Mouse (Mus musculus) kidney, embryonic 16.5 days (tissue): ENCODE measurements around the gene Olfr862. TPM values are rescaled to one million over a fixed set of nuclear protein-coding genes. Genes with fewer than 3 reads are reported as not detected.

Experiments used
- ATAC-seq: fragments of 200-750 bp; cut with Nextera tagmentation; 2 replicates; pipeline ENCODE4 v1.8.0; 2017; ENCODE audit warnings: moderate TSS enrichment; ENCODE audit not compliant: low FRiP score, low TSS enrichment
- H3K27ac ChIP-seq: fragments of 300-500 bp; sonication (generic); 2 replicates; pipeline ENCODE4 v1.5.1; 2014; ENCODE audit warnings: low read length
- H3K27me3 ChIP-seq: fragments of 300-500 bp; sonication (generic); 2 replicates; pipeline ENCODE4 v1.6.1; 2014; ENCODE audit warnings: low read length, control low read depth, mixed read lengths; ENCODE audit not compliant: insufficient read depth
- H3K36me3 ChIP-seq: fragments of 300-500 bp; sonication (generic); 2 replicates; pipeline ENCODE4 v1.6.1; 2014; ENCODE audit warnings: low read length, control low read depth, mixed read lengths; ENCODE audit not compliant: insufficient read depth
- H3K4me1 ChIP-seq: fragments of 300-500 bp; sonication (generic); 2 replicates; pipeline ENCODE4 v1.6.1; 2014; ENCODE audit warnings: low read length, control low read depth, mixed read lengths; ENCODE audit not compliant: insufficient read depth
- H3K4me2 ChIP-seq: fragments of 300-500 bp; sonication (generic); replicated peaks from 2 replicates; pipeline ENCODE4 v1.6.1; 2014; ENCODE audit warnings: low read depth, low read length
- H3K4me3 ChIP-seq: fragments of 300-500 bp; sonication (generic); 2 replicates; pipeline ENCODE4 v1.5.1; 2014; ENCODE audit warnings: mild to moderate bottlenecking, low read length
- H3K9ac ChIP-seq: fragments of 300-500 bp; sonication (generic); replicated peaks from 2 replicates; pipeline ENCODE4 v1.6.1; 2014; ENCODE audit warnings: low read length
- H3K9me3 ChIP-seq: fragments of 300-500 bp; sonication (generic); 2 replicates; pipeline ENCODE4 v1.6.1; 2016; ENCODE audit warnings: low read length, control low read depth
- WGBS: fragments of 180-500 bp; shearing (Covaris S2); extraction: QIAGEN DNeasy Blood & Tissue Kit; methylation state at CpG from one replicate; pipeline ENCODE4 v1.1.7; 2014; 5-methylcytosine and 5-hydroxymethylcytosine counted together
- polyA plus RNA-seq: library from polyadenylated mRNA; unstranded; fragments of >200 nt; fragmentation: Nextera tagmentation; extraction: Ambion mirVana; gene quantifications from 2 replicates; pipeline ENCODE4 v1.2.1, GENCODE M21; 2015

The Olfr862 gene
- not detected in 2 replicates for polyA plus RNA-seq

GRCm38 (mm10) chr9:19887904-19888303, at the start of gene Olfr862:
Gene Olfr862, minus strand, starts transcription at chr9:19888004.
- H3K4me3 ChIP-seq: no peak within 1 kb of the TSS
- H3K27ac ChIP-seq: no peak within 1 kb of the TSS
- H3K9ac ChIP-seq: no peak within 1 kb of the TSS
- no peaks in the 10 kb centered on the region for H3K4me1 ChIP-seq
- peaks cover 6% of the 10 kb centered on the region; the same call in 1 of the 2 replicates for H3K9me3 ChIP-seq
- no peaks in the 10 kb centered on the region for H3K36me3 ChIP-seq
- ATAC-seq: no peak
- no peak within 1 kb of the TSS for H3K4me2 ChIP-seq
- H3K27me3 ChIP-seq: no peaks in the 10 kb centered on the region

- WGBS: 88% methylated on average over 2 of the region's 2 CpGs
- H3K4me3 ChIP-seq: no peak within 1 kb of the TSS
- no peaks in the 10 kb centered on the region for H3K27me3 ChIP-seq
- ATAC-seq: no peak
- H3K9ac ChIP-seq: no peak within 1 kb of the TSS
- H3K4me1 ChIP-seq: no peaks in the 10 kb centered on the region
- H3K9me3 ChIP-seq: no peaks in the 10 kb centered on the region
- H3K4me2 ChIP-seq: no peak within 1 kb of the TSS
- H3K27ac ChIP-seq: no peak within 1 kb of the TSS
- no peaks in the 10 kb centered on the region for H3K36me3 ChIP-seq
These were observed 28.8 kb upstream of the Olfr862 start, which contains the start of gene Olfr77 for GRCm38 (mm10) chr9:19916565-19916964. Gene Olfr77, plus strand, starts transcription at chr9:19916865.

GRCm38 (mm10) chr9:19911170-19911569, 23.4 kb upstream of the Olfr862 start:
- Histone ChIP-seq H3K27ac (no peak overlapping the region), H3K4me1 (no peaks in the 10 kb centered on the region), H3K36me3 (no peaks in the 10 kb centered on the region), H3K4me3 (no peak overlapping the region), H3K27me3 (no peaks in the 10 kb centered on the region), H3K9me3 (peaks cover 3% of the 10 kb centered on the region; the same call in 1 of the 2 replicates), H3K4me2 (no peak overlapping the region), H3K9ac (no peak overlapping the region)
- 59% methylated on average over 4 of the region's 4 CpGs for WGBS
- ATAC-seq: no peak

GRCm38 (mm10) chr9:19849647-19850046, 38.2 kb downstream of the Olfr862 start, which contains the start of gene Olfr860:
Gene Olfr860, minus strand, starts transcription at chr9:19849747.
- H3K36me3 ChIP-seq: no peaks in the 10 kb centered on the region
- H3K4me1 ChIP-seq: no peaks in the 10 kb centered on the region
- no peak within 1 kb of the TSS for H3K4me2 ChIP-seq
- 86% methylated on average over 1 of the region's 1 CpGs for WGBS
- H3K27me3 ChIP-seq: no peaks in the 10 kb centered on the region
- H3K27ac ChIP-seq: no peak within 1 kb of the TSS
- no peak within 1 kb of the TSS for H3K4me3 ChIP-seq
- no peak within 1 kb of the TSS for H3K9ac ChIP-seq
- no peak for ATAC-seq
- no peaks in the 10 kb centered on the region for H3K9me3 ChIP-seq

Other genes with a start within 250 kb of the Olfr862 start
- gene Olfr857, start 178.6 kb downstream of the Olfr862 start, polyA plus RNA-seq: not detected in 2 replicates
- not detected in 2 replicates for gene Olfr58, start 107.7 kb downstream of the Olfr862 start, polyA plus RNA-seq
- gene Olfr859, start 83.1 kb downstream of the Olfr862 start, polyA plus RNA-seq: not detected in 2 replicates
- not detected in 2 replicates for gene Olfr860, start 38.3 kb downstream of the Olfr862 start, polyA plus RNA-seq
- 0.14 and 0.15 TPM in 2 replicates for gene Olfr77, start 28.9 kb upstream of the Olfr862 start, polyA plus RNA-seq
- not detected in 2 replicates for gene Olfr866, start 140.0 kb upstream of the Olfr862 start, polyA plus RNA-seq
- not detected in 2 replicates for gene Olfr867, start 169.6 kb upstream of the Olfr862 start, polyA plus RNA-seq
- not detected in 2 replicates for gene Olfr868, start 210.6 kb upstream of the Olfr862 start, polyA plus RNA-seq
- gene Olfr869, start 241.0 kb upstream of the Olfr862 start, polyA plus RNA-seq: not detected in 2 replicates